Mouse (Mus musculus) stomach, embryonic 14.5 days (tissue): ENCODE measurements at regions not wholly inside any gene's neighbourhood (a gene's known extent, or its start where the extent isn't known, plus 50 kb on each side); places are given as distances from the start of the nearest gene placed in this dataset.
"Not testable (repeated sequence)": the region's sequence is repeated elsewhere in the genome, so short reads cannot be mapped to it uniquely, and the experiment has no call there.

Source experiments
- ATAC-seq: fragments of 200-750 bp; cut with Nextera tagmentation; 2 replicates; pipeline ENCODE4 v1.8.0; 2017; ENCODE audit warnings: low read depth, moderate TSS enrichment; ENCODE audit not compliant: insufficient number of reproducible peaks, insufficient read depth, low FRiP score
- H3K27ac ChIP-seq: fragments of 300-500 bp; sonication (generic); 2 replicates; pipeline ENCODE4 v1.5.1; 2014; ENCODE audit warnings: mild to moderate bottlenecking, low read length, moderate library complexity, mixed read lengths
- H3K27me3 ChIP-seq: fragments of 300-500 bp; sonication (generic); 2 replicates; pipeline ENCODE4 v1.6.1; 2014; ENCODE audit warnings: low read length, control low read depth, mixed read lengths; ENCODE audit not compliant: control insufficient read depth, insufficient read depth
- H3K36me3 ChIP-seq: fragments of 300-500 bp; sonication (generic); 2 replicates; pipeline ENCODE4 v1.6.1; 2014; ENCODE audit warnings: mild to moderate bottlenecking, control low read depth, low read length, moderate library complexity, mixed read lengths; ENCODE audit not compliant: control insufficient read depth, insufficient read depth
- H3K4me1 ChIP-seq: fragments of 300-500 bp; sonication (generic); 2 replicates; pipeline ENCODE4 v1.6.1; 2014; ENCODE audit warnings: low read length, control low read depth, mixed read lengths; ENCODE audit not compliant: control insufficient read depth, insufficient read depth
- H3K4me2 ChIP-seq: fragments of 300-500 bp; sonication (generic); replicated peaks from 2 replicates; pipeline ENCODE4 v1.6.1; 2014; ENCODE audit warnings: low read depth, low read length, control low read depth
- H3K4me3 ChIP-seq: fragments of 300-500 bp; sonication (generic); 2 replicates; pipeline ENCODE4 v1.5.1; 2014; ENCODE audit warnings: low read depth, low read length, control low read depth
- H3K9ac ChIP-seq: fragments of 300-500 bp; sonication (generic); replicated peaks from 2 replicates; pipeline ENCODE4 v1.6.1; 2014; ENCODE audit warnings: low read depth, mild to moderate bottlenecking, control low read depth, low read length, moderate library complexity, mixed read lengths
- H3K9me3 ChIP-seq: fragments of 300-500 bp; sonication (generic); 2 replicates; pipeline ENCODE4 v1.6.1; 2016; ENCODE audit warnings: low read depth, low read length, control low read depth; ENCODE audit not compliant: control insufficient read depth
- WGBS: fragments of 180-500 bp; shearing (Covaris S2); extraction: QIAGEN DNeasy Blood & Tissue Kit; methylation state at CpG from one replicate; pipeline ENCODE4 v1.1.7; 2014; 5-methylcytosine and 5-hydroxymethylcytosine counted together

DNA sequence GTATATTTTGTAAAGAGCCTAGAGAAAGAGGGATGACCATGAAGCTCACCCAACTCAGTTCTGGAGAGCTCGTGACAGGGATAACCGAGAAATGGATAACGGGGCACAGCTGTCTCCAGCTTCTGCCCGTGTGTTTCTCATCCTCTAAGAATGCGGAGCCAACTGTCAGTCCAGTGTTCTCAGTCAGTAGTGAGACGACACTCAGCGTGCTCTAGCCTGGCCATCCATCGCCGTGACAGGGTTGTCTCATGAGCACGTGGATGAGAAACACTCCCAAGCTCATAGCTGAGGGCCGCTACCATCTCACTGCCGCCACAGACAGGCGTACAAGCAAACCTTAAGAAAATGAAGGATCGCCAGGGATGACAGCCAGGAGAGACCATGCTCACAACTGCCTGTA, 167.8 kb upstream of the Plcz1 start:
- ATAC-seq = no peak
- no peak overlapping the region for H3K27ac ChIP-seq
- H3K36me3 ChIP-seq = no peaks in the 10 kb centered on the region
- H3K4me3 ChIP-seq = no peak overlapping the region
- H3K9me3 ChIP-seq = no peaks in the 10 kb centered on the region
- WGBS = 48% methylated on average over 14 of the region's 14 CpGs
- H3K4me2 ChIP-seq = no peak overlapping the region
- no peak overlapping the region for H3K9ac ChIP-seq
- H3K4me1 ChIP-seq = no peaks in the 10 kb centered on the region
- no peaks in the 10 kb centered on the region for H3K27me3 ChIP-seq

GRCm38 (mm10) chr6:140208375-140208774, 167.1 kb upstream of the Plcz1 start:
- H3K27me3 ChIP-seq = no peaks in the 10 kb centered on the region
- ATAC-seq = no peak

GRCm38 (mm10) chr6:140206676-140207075, 165.4 kb upstream of the Plcz1 start:
- H3K4me2 ChIP-seq, H3K9ac ChIP-seq, H3K4me3 ChIP-seq, H3K4me1 ChIP-seq, H3K36me3 ChIP-seq, H3K9me3 ChIP-seq, H3K27ac ChIP-seq, H3K27me3 ChIP-seq, ATAC-seq: not testable (repeated sequence)
- WGBS = 87% methylated on average over 11 of the region's 11 CpGs

More at GRCm38 (mm10) chr6:140208375-140208774, 167.1 kb upstream of the Plcz1 start:
- 89% methylated on average over 3 of the region's 3 CpGs for WGBS
- Histone ChIP-seq H3K4me3 (no peak overlapping the region), H3K27ac (no peak overlapping the region), H3K4me1 (no peaks in the 10 kb centered on the region), H3K9ac (no peak overlapping the region), H3K9me3 (no peaks in the 10 kb centered on the region), H3K4me2 (no peak overlapping the region), H3K36me3 (no peaks in the 10 kb centered on the region)

GRCm38 (mm10) chr6:140201356-140201755, 160.1 kb upstream of the Plcz1 start:
- H3K4me1 ChIP-seq = no peaks in the 10 kb centered on the region
- H3K4me2 ChIP-seq = no peak overlapping the region
- ATAC-seq = no peak
- no peaks in the 10 kb centered on the region for H3K27me3 ChIP-seq
- no peaks in the 10 kb centered on the region for H3K36me3 ChIP-seq
- no peaks in the 10 kb centered on the region for H3K9me3 ChIP-seq
- no peak overlapping the region for H3K4me3 ChIP-seq
- 79% methylated on average over 1 of the region's 1 CpGs for whole genome bisulfite sequencing
- no peak overlapping the region for H3K9ac ChIP-seq
- no peak overlapping the region for H3K27ac ChIP-seq

GRCm38 (mm10) chr6:140200322-140200721, 159.1 kb upstream of the Plcz1 start:
- Histone ChIP-seq H3K27ac (no peak overlapping the region), H3K4me3 (no peak overlapping the region), H3K4me2 (no peak overlapping the region), H3K27me3 (no peaks in the 10 kb centered on the region), H3K36me3 (no peaks in the 10 kb centered on the region), H3K9me3 (no peaks in the 10 kb centered on the region), H3K9ac (no peak overlapping the region), H3K4me1 (no peaks in the 10 kb centered on the region)
- WGBS = 65% methylated on average over 5 of the region's 5 CpGs
- no peak for ATAC-seq

GRCm38 (mm10) chr6:140198036-140198435, 156.8 kb upstream of the Plcz1 start:
- Histone ChIP-seq H3K27me3 (no peaks in the 10 kb centered on the region), H3K9ac (no peak overlapping the region), H3K9me3 (no peaks in the 10 kb centered on the region), H3K27ac (no peak overlapping the region), H3K4me1 (no peaks in the 10 kb centered on the region), H3K36me3 (no peaks in the 10 kb centered on the region), H3K4me2 (no peak overlapping the region), H3K4me3 (no peak overlapping the region)
- no peak for ATAC-seq
- WGBS = 75% methylated on average over 6 of the region's 6 CpGs

DNA sequence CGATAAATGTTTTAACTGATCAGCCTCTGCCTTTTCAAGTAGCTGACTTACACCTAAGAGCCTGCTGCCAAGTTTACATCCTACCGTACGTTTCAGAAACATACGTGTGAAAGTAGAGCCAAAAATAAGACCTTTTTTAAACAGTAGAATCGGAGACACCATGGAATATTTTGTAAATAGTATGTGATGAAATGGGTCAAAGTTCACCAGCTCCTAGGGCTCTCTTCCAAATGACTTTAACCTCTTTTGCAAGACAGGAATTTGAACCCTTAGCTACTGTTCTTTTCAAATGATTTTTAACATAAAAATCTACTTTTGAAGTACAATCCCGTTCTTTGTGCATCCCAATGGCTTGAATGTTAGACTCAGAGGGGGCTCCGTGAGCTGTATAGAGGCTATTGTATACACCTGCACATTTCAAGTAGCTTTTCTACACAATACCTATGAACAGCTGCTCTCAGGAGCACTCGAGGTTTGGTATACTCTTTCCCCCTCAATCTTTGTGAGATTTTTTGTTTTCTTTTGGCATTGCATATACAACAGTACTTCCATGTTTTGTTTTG, 155.9 kb upstream of the Plcz1 start:
- no peak overlapping the region for H3K27ac ChIP-seq
- no peak for ATAC-seq
- no peak overlapping the region for H3K4me2 ChIP-seq
- 69% methylated on average over 8 of the region's 8 CpGs for WGBS
- H3K27me3 ChIP-seq = no peaks in the 10 kb centered on the region
- H3K9ac ChIP-seq = no peak overlapping the region
- H3K36me3 ChIP-seq = no peaks in the 10 kb centered on the region
- H3K9me3 ChIP-seq = no peaks in the 10 kb centered on the region
- H3K4me1 ChIP-seq = no peaks in the 10 kb centered on the region
- H3K4me3 ChIP-seq = no peak overlapping the region

DNA sequence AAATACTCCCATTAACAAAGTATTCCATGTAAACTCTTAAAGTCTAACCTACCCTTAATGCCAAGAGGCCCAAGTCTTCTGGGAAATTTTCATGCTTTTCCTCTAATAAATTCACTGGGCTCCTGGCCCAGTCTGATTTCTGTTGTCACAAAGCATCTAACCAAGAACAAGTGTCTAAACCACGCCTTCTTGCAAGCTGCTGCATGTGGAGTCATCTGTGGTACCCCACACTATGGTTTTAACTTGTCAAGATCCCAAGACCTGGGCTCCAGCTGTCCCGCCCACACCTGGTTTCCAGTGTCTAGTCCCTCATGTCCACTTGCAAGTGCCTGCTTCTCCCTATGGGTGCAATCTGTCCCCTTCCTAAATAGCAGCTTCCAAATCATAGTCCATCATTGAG, 153.0 kb upstream of the Plcz1 start:
- no peaks in the 10 kb centered on the region for H3K36me3 ChIP-seq
- 87% methylated on average over 2 of the region's 2 CpGs for WGBS
- no peak overlapping the region for H3K9ac ChIP-seq
- H3K4me3 ChIP-seq = no peak overlapping the region
- no peak overlapping the region for H3K27ac ChIP-seq
- no peak for ATAC-seq
- no peak overlapping the region for H3K4me2 ChIP-seq
- H3K9me3 ChIP-seq = no peaks in the 10 kb centered on the region
- no peaks in the 10 kb centered on the region for H3K4me1 ChIP-seq
- H3K27me3 ChIP-seq = no peaks in the 10 kb centered on the region
